Mouse (Mus musculus) ES-Bruce4 (cell line): Measurements from ENCODE around the gene Dicer1. TPM values are rescaled to one million over a fixed set of nuclear protein-coding genes. Genes with fewer than 3 reads are reported as not detected.
A peak's percentile ranks its signal among the peaks of the same experiment; 100 is the strongest.

Source experiments
- H3K27ac ChIP-seq: 2 replicates; pipeline ENCODE4 v1.5.1; 2012; ENCODE audit warnings: low read length, inconsistent platforms; ENCODE audit not compliant: insufficient read depth
- H3K27me3 ChIP-seq: 2 replicates; pipeline ENCODE4 v1.6.1; 2012; ENCODE audit warnings: mild to moderate bottlenecking, low read length, inconsistent platforms; ENCODE audit not compliant: control insufficient read depth, poor library complexity, insufficient read depth, severe bottlenecking
- H3K36me3 ChIP-seq: 2 replicates; pipeline ENCODE4 v1.6.1; 2012; ENCODE audit warnings: inconsistent platforms, mild to moderate bottlenecking, low read length, moderate library complexity; ENCODE audit not compliant: control insufficient read depth, poor library complexity, insufficient read depth, severe bottlenecking
- H3K4me1 ChIP-seq: one replicate; pipeline ENCODE4 v1.8.1; 2011; ENCODE audit warnings: low read length; ENCODE audit not compliant: control insufficient read depth, insufficient read depth
- H3K4me3 ChIP-seq: 2 replicates; pipeline ENCODE4 v1.5.1; 2011; ENCODE audit warnings: low read depth, mild to moderate bottlenecking, low read length
- H3K9ac ChIP-seq: 2 replicates; pipeline ENCODE4 v1.6.1; 2012; ENCODE audit warnings: low read depth, mild to moderate bottlenecking, inconsistent platforms; ENCODE audit not compliant: poor library complexity, severe bottlenecking
- H3K9me3 ChIP-seq: replicated peaks from 2 replicates; pipeline ENCODE4 v1.6.1; 2012; ENCODE audit warnings: mild to moderate bottlenecking, low read length, inconsistent platforms; ENCODE audit not compliant: control insufficient read depth, poor library complexity, insufficient read depth, severe bottlenecking
- CTCF ChIP-seq: IDR thresholded peaks from one replicate; pipeline ENCODE4 v1.8.1; 2011; ENCODE audit warnings: low read depth, low read length
- EP300 ChIP-seq: IDR thresholded peaks from 2 replicates; pipeline ENCODE4 v1.6.1; 2011; ENCODE audit warnings: low read depth, low read length; ENCODE audit not compliant: insufficient read depth
- POLR2A ChIP-seq: IDR thresholded peaks from one replicate; pipeline ENCODE4 v1.8.1; 2011; ENCODE audit warnings: low read length; ENCODE audit not compliant: insufficient read depth
- polyA plus RNA-seq: library from polyadenylated mRNA; stranded (reverse); fragments of >200 nt; gene quantifications from 2 replicates; pipeline ENCODE4 v1.2.4, GENCODE M21; 2011; ENCODE audit warnings: low read depth; ENCODE audit not compliant: missing spikeins, insufficient read depth, insufficient read length

Dicer1 gene
- polyA plus RNA-seq, 1 experiment: 104 TPM

GRCm38 (mm10) chr12:104678462-104678861 is 73.3 kb downstream of the Dicer1 start:
- H3K4me3 ChIP-seq: no peak overlapping the region
- no peaks in the 10 kb centered on the region for H3K9me3 ChIP-seq
- no peak for TF ChIP-seq EP300
- TF ChIP-seq CTCF: no peak
- TF ChIP-seq POLR2A: no peak
- H3K4me1 ChIP-seq: peaks cover 3% of the 10 kb centered on the region
- no peaks in the 10 kb centered on the region for H3K36me3 ChIP-seq
- no peaks in the 10 kb centered on the region for H3K27me3 ChIP-seq
- H3K9ac ChIP-seq: no peak overlapping the region
- H3K27ac ChIP-seq: no peak overlapping the region

GRCm38 (mm10) chr12:104677371-104677924 is 74.3 kb downstream of the Dicer1 start:
- Histone ChIP-seq H3K9ac (no peak overlapping the region), H3K27me3 (no peaks in the 10 kb centered on the region), H3K27ac (no peak overlapping the region), H3K36me3 (no peaks in the 10 kb centered on the region), H3K4me3 (peak overlapping the region; percentile 3; the same call in 1 of the 2 replicates), H3K9me3 (no peaks in the 10 kb centered on the region), H3K4me1 (peaks cover 3% of the 10 kb centered on the region)
- no peak for TF ChIP-seq CTCF
- TF ChIP-seq EP300: no peak
- TF ChIP-seq POLR2A: no peak

GRCm38 (mm10) chr12:104676535-104677370 is 75.0 kb downstream of the Dicer1 start:
- H3K4me1 ChIP-seq: peaks cover 3% of the 10 kb centered on the region
- no peaks in the 10 kb centered on the region for H3K36me3 ChIP-seq
- H3K27ac ChIP-seq: no peak overlapping the region
- H3K27me3 ChIP-seq: no peaks in the 10 kb centered on the region
- no peak overlapping the region for H3K9ac ChIP-seq
- no peak overlapping the region for H3K4me3 ChIP-seq
- H3K9me3 ChIP-seq: no peaks in the 10 kb centered on the region
- TF ChIP-seq CTCF (no peak), EP300 (no peak), POLR2A (no peak)

- TF ChIP-seq EP300 (no peak), CTCF (no peak), POLR2A (no peak)
Measured at GRCm38 (mm10) chr12:104672976-104673375, 78.8 kb downstream of the Dicer1 start.

GRCm38 (mm10) chr12:104672406-104672805 is 79.3 kb downstream of the Dicer1 start:
- peaks cover under 1% of the 10 kb centered on the region for H3K4me1 ChIP-seq

More at GRCm38 (mm10) chr12:104672976-104673375, 78.8 kb downstream of the Dicer1 start:
- no peaks in the 10 kb centered on the region for H3K9me3 ChIP-seq
- H3K27me3 ChIP-seq: no peaks in the 10 kb centered on the region
- H3K27ac ChIP-seq: no peak overlapping the region
- peaks cover 3% of the 10 kb centered on the region for H3K4me1 ChIP-seq
- no peaks in the 10 kb centered on the region for H3K36me3 ChIP-seq
- no peak overlapping the region for H3K4me3 ChIP-seq
- H3K9ac ChIP-seq: no peak overlapping the region

GRCm38 (mm10) chr12:104667846-104668245 is 83.9 kb downstream of the Dicer1 start:
- Histone ChIP-seq H3K36me3 (no peaks in the 10 kb centered on the region), H3K9me3 (no peaks in the 10 kb centered on the region), H3K27ac (no peak overlapping the region), H3K27me3 (no peaks in the 10 kb centered on the region), H3K4me3 (no peak overlapping the region), H3K4me1 (no peaks in the 10 kb centered on the region), H3K9ac (no peak overlapping the region)
- TF ChIP-seq CTCF: no peak
- no peak for TF ChIP-seq POLR2A
- no peak for TF ChIP-seq EP300

More at GRCm38 (mm10) chr12:104672406-104672805, 79.3 kb downstream of the Dicer1 start:
- no peak overlapping the region for H3K9ac ChIP-seq
- no peaks in the 10 kb centered on the region for H3K36me3 ChIP-seq
- no peaks in the 10 kb centered on the region for H3K9me3 ChIP-seq
- TF ChIP-seq POLR2A (no peak), CTCF (no peak), EP300 (no peak)
- no peak overlapping the region for H3K27ac ChIP-seq
- H3K4me3 ChIP-seq: no peak overlapping the region
- no peaks in the 10 kb centered on the region for H3K27me3 ChIP-seq
